Mouse (Mus musculus) brain, embryonic 18.5 days (tissue): ENCODE results near the gene Akap13.
"Not testable (repeated sequence)": the region's sequence is repeated elsewhere in the genome, so short reads cannot be mapped to it uniquely, and the experiment has no call there.

Experiments
- DNase-seq: peaks from one replicate; pipeline ENCODE4 v3.0.0-alpha.2; 2012; ENCODE audit warnings: low read depth, low spot score

Akap13 gene

GRCm38 (mm10) chr7:75715939-75716338, 260.6 kb downstream of the Akap13 start:
- no peak for DNase-seq

GRCm38 (mm10) chr7:75717349-75717748, 262.0 kb downstream of the Akap13 start:
- no peak for DNase-seq

GRCm38 (mm10) chr7:75721302-75721701, 266.0 kb downstream of the Akap13 start:
- no peak for DNase-seq

GRCm38 (mm10) chr7:75724012-75724411, 268.7 kb downstream of the Akap13 start:
- no peak for DNase-seq

GRCm38 (mm10) chr7:75725899-75726298, 270.6 kb downstream of the Akap13 start:
- no peak for DNase-seq

- no peak for DNase-seq
Observed at GRCm38 (mm10) chr7:75726867-75727266, 271.5 kb downstream of the Akap13 start.

GRCm38 (mm10) chr7:75729652-75730051, 274.3 kb downstream of the Akap13 start:
- no peak for DNase-seq

- DNase-seq: no peak
Observed at GRCm38 (mm10) chr7:75730216-75730615, 274.9 kb downstream of the Akap13 start.

- DNase-seq: no peak
Observed at GRCm38 (mm10) chr7:75731951-75732350, 276.6 kb downstream of the Akap13 start.

GRCm38 (mm10) chr7:75733166-75733565, 277.8 kb downstream of the Akap13 start:
- DNase-seq: no peak

- no peak for DNase-seq
Observed at GRCm38 (mm10) chr7:75739075-75739725, 283.9 kb downstream of the Akap13 start.

- DNase-seq: no peak
Observed at GRCm38 (mm10) chr7:75744528-75744927, 289.2 kb downstream of the Akap13 start.

GRCm38 (mm10) chr7:75744978-75745638, 289.8 kb downstream of the Akap13 start:
- DNase-seq: no peak

GRCm38 (mm10) chr7:75745969-75746368, 290.6 kb downstream of the Akap13 start:
- not testable (repeated sequence) for DNase-seq

- DNase-seq: no peak
Observed at GRCm38 (mm10) chr7:75750581-75750980, 295.2 kb downstream of the Akap13 start.

- no peak for DNase-seq
Observed at GRCm38 (mm10) chr7:75751161-75751803, 295.9 kb downstream of the Akap13 start.

- DNase-seq: no peak
Observed at GRCm38 (mm10) chr7:75752442-75753191, 297.3 kb downstream of the Akap13 start.

GRCm38 (mm10) chr7:75753192-75753783, 298.0 kb downstream of the Akap13 start:
- no peak for DNase-seq

GRCm38 (mm10) chr7:75754587-75755499, 299.5 kb downstream of the Akap13 start:
- no peak for DNase-seq

- DNase-seq: peak; percentile 28
Observed at GRCm38 (mm10) chr7:75755861-75756449, 300.6 kb downstream of the Akap13 start.
